Mouse (Mus musculus): ENCODE measurements at regions not wholly inside any gene's neighbourhood (a gene's known extent, or its start where the extent isn't known, plus 50 kb on each side); places are given as distances from the start of the nearest gene placed in this dataset.
"Not testable (repeated sequence)": the region's sequence is repeated elsewhere in the genome, so short reads cannot be mapped to it uniquely, and the experiment has no call there.

DNA sequence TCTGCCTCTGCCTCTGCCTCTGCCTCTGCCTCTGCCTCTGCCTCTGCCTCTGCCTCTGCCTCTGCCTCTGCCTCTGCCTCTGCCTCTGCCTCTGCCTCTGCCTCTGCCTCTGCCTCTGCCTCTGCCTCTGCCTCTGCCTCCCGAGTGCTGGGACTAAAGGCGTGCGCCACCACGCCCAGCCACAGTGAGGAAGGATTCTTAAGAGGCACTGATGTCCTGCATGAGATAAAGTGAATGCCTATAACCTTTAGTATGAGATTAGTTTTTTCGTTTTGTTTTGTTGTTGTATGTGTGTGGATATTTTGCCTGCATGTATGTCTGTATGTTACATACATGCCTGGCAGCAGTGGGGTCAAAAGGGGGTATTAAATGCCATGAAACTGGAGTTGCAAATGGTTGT, 63.2 kb downstream of the Hlx start:
- DNase-seq (ENCODE audit: low read depth, low spot score) = not testable (repeated sequence)

DNA sequence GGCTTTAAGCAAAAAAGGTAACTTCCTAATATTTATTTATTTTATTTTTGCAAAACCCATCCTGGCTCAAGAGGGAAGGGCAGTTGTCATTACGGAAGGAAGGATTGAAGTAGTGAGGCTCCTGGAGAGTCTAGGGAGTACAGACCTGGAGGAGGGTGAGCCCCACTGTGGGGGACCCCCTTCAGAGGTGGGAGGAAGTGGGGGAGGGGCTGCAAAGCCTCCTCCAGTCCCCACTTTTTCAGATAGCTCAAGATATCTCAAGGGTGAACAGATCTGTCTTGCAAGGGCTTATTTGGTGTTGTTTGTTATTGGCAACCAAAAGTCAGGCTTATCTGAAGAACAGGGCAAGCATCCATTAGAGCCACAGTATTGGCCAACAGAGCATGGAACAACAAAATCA, 64.0 kb downstream of the Hlx start:
- DNase-seq (ENCODE audit: low read depth, low spot score) = no peak

DNA sequence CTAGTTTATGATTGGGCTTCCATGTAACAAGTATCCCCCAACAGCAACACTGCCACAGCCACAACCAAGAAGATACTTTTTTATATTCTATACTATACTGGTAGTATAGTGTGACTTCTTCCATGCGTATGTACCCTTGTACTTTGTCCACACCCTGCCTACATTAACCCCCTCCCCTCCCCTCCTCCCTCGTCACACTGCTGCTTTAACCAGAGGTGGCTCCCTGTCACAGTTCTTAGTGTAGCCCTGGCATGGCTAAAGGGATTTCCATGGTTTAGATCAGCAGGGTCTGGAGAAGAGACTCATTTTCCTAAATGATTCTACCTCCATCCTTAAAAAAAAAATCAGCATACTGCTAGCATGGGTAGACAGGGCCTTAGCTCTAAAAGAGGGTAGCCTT, 64.4 kb downstream of the Hlx start:
- no peak for DNase-seq (ENCODE audit: low read depth, low spot score)

DNA sequence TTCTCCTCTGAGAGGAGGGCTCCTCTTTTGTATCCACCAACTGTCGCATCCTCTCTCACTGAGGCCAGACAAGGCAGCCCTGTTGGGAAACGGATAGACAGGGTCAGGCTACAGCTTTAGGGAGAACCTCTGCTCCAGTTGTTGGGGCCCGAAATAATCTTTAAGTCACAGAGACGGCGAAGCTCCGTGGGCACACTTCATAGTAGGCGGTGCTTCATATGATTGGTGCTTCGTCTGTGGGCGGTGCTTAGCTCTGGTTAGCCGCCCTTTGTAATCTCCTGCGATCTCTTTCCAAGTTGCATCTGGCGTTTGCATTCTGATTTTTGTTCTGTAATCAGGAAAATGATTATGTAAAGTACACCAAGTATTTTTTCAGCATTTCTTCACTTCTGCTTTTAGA, 67.2 kb downstream of the Hlx start:
- no peak for DNase-seq (ENCODE audit: low read depth, low spot score)

DNA sequence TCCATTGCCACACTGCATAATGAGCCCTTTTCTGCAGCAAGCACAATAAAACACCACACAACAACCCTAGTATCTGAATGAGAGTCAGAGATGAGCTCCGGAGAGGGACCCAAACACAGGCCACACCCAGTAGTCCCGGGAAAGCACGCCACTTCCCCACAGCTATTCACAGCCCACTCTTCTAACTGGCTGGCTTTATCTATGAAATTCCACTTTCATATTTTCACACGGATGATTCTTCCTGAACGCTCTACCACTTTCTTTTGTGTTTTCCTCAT, 68.4 kb downstream of the Hlx start:
- no peak for DNase-seq (ENCODE audit: low read depth, low spot score)

DNA sequence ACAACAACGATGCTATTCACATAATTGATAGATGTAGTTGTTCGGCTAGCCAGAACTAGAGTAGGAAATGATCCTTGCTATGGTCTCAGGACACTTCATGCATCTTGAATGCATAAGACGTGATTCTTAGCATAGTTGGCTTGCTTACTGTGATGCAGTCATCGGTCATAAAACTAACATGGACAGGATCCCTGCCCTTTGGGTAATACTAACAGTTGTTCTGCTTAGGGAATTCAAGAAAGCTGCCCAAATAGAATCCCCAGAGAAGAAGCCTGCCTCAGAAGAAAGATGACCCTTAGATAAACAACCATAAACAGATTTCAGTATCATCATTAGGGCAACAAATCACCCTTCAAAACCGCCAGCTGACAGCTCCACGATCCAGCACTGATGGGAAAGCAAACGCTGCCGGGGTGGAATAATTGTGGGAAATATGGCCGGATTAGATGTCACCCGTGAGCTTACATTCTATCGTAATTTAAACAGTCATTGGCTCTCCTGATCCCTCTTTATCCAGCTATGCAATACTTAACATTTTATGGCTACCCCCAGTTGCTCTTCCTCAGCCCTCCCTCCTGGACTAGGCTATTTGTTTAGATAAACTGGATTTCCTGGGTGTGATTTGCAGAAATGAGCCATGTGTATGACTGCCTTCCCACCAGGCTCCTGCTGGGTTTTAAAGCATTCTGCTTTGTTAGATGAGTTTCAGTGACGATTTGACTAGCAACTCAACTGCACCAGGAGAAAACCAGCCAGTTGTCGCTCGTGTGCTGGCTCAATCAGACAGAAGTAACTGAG, 68.9 kb downstream of the Hlx start:
- DNase-seq (ENCODE audit: low read depth, low spot score) = no peak

DNA sequence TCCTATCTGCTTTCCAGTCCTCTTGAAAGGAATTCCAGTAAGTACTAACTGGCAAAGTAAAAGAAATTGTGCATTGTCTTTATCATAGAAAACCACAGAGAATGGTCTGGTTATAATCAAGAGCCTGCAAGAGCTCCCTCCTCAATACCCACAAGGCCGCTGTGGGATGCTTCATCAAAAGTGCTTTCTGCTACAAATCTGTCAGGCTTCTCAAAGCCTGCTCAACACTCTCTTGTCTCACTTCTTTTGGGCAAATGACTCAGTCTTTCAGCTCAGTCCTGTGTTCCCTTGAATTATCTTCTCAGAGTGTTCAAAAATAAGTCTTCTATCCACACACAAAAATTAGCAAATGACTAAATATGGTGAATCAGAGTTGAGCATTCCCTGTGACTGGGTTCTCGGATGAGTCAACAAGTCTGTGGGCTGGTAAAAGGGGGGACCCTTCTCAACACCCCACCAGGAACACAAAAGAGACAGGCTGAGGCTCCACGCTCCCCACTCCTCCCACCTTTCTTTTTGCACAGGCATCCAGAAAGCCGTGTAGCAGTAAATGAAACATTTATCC, 81.8 kb downstream of the Hlx start:
- no peak for DNase-seq (ENCODE audit: low read depth, low spot score)

DNA sequence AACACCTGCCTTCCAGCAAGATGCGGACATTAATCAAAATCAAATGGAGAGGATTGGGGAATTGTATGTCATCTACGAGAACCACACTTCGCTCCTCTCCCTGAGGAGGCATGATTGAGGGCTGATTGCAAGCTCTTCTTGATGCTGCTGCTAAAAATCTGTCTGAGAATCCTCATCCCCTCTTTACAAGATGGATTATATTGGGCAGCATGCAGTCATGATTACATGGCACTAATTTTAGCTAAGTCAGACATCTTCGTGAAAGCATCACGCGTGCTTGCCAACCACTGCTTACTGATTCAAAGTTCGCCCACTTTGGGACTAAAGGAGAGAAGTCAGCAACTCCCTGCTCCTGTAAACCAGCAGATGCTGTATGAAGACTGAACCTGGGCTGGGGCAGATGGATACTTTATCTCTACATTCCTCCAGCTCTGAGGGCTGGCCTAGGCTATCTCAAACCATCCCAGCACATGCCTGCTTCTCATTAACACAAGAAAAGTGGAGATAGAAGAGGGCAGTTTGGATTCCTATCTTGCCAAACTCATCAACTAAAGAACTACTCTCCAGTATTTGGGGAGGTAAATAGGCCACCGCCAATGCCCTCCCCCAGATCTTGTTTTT, 84.4 kb downstream of the Hlx start:
- no peak for DNase-seq (ENCODE audit: low read depth, low spot score)

DNA sequence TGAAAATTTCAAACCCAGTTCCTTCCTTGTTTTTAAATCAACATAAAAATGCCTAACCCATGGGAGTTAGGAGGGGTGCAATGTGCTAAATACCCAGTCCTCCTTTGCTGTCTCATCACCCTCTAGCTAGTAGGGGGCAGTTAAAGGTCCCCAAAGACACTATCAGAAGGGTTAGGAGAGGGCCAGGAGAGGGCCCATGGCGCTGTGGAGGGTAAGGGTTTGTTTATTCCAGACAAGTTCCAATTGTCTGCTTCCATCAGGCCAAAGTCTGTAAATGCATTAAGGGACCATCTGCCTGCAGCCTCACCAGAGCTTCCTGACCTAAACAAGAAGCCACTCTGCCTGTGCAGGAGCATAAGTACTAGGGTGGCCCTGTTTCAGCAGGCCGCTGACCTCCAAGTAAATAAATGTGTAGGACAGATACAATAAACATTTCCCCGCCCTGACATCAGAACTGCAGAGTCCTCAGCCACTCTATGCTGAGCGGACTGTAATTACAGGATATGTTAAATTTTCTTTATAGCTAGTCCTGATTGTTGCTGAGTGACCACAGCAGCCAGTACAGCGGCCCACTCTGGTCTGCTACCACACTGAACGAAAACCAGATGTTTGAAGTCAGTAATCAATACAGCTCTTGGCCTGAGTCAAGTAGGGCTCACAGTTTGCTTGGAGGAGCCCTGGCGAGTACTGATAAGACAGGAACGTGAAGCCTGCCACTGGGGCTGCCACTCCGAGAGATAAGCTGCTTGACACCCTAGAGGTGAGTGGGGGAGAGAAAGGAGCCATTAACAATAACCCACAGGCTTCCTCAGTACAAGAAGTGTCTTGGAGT, 87.4 kb downstream of the Hlx start:
- no peak for DNase-seq (ENCODE audit: low read depth, low spot score)

DNA sequence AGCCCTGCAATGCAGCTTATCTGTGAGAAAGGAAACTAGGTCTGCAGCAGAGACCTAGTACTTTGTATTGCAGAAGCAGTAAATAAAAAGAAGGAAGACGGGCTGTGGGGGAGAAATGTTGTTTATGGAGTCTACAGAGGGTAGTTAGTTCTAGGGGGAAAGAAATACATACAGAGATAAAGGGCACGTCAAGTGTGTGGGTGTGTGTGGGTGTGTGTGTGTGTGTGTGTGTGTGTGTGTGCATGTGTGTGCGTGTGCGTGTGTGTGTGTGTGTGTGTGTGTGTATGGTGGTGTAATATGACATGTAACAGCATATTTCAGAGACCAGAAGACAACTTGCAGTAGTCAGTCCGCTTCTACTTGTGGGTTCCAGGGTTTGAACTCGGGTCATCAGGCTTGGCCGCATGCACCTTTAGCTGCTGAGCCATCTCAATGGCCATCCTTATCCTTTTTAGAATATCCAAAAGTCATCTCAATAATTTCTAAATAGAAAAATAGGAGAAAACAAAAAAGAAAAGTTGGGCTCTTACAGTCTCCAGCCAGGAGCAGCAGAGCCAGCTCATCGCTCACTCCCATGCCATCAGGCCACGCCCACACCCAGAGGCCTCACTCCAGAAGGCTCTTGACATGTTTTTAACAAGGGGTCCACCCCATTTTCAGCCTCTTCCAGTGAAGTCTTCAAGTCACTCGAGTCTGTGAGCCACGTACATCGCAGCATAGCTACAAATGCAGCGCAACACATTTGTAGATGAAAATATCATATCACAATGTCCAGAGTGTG, 101.5 kb downstream of the Hlx start:
- DNase-seq (ENCODE audit: low read depth, low spot score) = no peak

DNA sequence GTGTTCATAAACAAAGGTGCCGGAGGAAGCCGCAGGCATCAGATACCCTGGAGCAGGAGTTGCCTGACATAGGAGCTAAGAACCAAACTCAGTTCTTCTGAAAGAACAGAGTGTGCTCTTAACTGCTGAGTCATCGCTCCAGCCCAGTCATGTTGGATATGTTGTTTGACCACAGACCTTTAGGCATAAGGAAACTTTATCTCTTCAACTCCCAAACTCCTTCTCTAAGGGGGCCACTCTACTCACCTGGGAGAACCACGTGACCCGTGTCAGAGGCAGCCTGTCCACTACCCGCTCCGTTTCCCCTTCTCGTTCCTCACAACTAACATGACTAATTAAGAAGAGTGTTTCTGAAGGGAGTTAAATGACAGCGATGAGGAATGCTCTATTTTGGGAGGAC, 103.2 kb downstream of the Hlx start:
- DNase-seq (ENCODE audit: low read depth, low spot score) = no peak

DNA sequence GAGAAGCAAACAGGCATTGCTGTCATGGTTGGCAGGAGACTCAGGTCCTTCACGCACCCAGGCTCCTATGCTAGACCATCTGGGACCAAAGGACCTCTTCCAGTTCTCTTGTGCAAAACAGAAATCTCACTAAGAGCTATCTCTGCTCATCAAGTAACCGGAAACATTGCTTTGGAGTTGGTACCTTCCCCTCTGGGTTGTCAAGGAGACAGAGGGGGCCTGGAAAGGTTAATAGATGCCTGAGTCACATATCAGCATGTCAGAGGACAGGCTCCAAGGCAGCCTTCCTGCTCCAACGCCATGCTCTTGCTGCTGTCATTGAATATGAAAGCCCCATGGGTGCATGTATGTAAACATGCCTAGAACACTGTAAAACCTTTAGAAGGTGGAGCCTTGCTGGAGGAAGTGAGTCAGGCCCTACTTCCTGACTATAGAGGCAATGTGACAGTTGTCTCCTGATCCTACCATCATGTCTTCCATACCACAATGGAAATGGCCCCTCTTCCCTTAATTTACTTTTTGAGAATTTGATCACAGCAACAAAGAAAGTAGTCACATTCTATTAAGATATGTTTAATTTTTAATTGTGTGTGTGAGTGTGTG, 103.8 kb downstream of the Hlx start:
- no peak for DNase-seq (ENCODE audit: low read depth, low spot score)

DNA sequence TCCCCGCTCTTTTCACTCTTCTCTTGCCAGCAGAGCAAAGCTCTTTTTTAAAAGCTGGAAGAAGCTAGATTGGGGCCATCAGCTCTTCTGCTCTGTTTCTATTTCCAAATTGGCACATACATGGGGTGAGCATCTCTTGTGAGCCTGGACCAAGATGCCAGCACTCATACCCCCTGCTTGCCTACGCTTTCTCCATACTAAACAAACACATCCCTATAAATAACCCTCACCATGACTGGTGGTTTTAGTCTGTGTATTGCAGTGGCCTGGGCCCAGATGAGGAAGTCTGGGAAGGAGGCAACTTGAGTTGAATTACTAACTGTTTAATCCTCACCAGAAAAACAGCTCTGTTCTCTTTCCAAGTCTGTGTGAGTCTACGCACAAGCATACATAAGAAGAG, 110.0 kb downstream of the Hlx start:
- DNase-seq (ENCODE audit: low read depth, low spot score) = no peak

DNA sequence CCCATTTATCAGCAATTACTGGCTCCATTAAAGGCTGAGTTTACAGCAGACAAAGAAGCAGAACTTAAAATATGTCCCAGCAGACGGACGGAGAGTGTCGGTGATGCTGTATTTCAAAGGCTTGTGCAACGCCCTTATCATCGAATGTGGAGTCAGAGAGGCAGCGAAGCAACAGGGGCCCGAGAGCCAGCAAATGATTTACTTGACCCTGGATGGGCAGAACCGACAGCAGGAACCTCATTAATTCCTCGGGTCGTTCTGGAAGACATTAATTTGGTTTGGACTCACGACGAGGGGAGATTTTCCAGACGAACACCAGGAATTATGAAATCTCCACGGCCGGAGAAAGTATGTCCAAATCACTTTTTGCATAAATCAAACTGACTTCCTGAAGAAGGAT, 110.5 kb downstream of the Hlx start:
- peak; percentile 30 for DNase-seq (ENCODE audit: low read depth, low spot score)

DNA sequence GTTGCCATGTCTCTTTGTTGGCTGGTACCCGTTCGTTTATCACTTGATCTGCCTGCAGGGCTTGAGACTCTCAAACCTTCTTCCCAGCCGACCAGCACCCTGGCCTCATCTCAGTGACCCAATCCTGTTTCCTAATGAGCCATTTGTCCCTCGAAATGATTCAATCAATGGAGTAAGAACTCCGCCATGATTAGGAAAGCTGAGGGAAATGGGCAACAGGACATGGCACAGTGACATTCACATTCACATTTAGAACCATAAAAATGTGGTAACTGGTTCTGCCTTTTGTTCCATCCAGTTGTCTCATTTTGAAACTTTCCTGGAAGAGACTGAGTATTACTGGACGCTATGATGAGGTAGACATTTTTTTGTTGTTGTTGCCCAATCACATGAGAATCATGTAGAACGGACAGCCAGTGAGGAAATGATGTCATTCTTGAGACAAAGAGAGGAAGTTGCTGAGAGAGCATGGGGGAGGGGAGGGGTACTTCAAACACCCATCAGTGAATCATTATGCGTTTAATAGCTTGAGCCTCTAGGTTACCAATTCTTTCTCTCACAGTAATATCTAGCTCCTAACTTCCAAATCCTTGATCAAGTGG, 114.5 kb downstream of the Hlx start:
- no peak for DNase-seq (ENCODE audit: low read depth, low spot score)

DNA sequence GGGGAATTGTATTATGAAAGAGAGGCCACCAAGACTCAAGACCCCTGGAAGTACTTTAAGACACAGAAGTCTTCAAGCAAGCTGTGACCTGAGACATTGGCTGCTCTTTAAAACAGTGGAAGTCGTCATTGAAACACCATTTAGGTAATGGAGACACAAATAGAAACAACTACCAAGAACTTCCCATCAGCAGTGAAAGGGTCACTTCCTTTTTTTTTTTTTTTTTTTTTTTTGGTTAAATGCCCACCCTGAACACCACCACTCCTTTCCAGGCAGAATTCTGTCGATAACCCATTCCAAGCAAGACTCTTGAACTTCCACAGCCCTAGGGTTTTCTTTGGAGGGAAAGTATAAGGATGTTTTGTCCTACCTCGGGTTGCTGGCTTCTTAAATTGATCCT, 116.4 kb downstream of the Hlx start:
- DNase-seq (ENCODE audit: low read depth, low spot score) = no peak

DNA sequence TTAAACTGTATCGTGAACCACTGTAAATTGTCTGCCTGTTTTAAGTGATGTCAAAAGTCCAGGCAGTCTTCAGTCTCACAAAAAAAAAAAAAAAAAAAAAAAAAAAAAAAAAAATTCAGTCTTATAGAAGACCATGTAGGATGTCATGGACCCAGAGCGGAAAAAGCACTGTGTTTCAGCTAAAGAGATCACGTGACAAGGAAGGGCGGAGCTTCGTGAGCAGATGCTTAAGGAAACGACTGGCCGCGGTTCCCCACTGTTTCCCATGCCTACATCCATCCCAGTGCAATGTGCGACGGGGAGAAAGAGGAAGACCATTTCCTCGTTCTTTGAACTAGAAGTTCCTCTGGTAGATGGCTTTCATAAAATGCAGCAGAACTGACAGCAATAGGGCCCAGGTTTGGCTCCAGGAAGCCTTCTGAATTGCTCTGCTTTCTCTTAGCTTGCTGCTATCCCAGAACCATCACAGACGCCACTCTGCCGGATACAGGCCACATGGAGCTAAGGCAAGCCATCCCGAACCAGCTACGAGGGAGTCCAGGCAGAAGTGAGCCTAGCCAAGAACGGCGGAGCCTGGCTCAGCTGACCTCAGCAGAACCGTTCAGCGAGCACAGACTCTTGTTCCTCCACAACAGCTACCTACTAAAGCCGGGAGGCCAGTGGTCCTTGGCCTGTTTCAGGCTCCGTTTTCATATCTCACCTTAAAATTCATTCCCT, 117.6 kb downstream of the Hlx start:
- no peak for DNase-seq (ENCODE audit: low read depth, low spot score)

DNA sequence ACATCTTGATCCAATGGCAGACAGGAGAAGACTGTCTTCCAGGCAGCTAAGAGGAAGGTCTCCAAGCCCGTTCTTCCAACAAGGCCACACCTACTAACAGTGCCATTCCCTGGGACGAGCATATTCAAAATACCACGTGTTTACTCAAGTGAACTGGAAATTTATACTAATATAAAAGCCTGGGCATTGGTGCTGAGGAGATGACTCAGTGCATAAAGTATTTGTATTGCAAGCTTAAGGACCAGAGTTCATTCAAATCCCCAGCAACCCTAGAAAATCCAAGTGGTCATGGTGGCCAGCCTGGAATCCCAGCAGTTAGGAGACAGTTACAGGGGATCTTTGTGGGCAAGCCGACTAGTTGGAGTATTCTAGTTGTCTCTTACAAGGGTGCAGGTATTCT, 119.5 kb downstream of the Hlx start:
- no peak for DNase-seq (ENCODE audit: low read depth, low spot score)

DNA sequence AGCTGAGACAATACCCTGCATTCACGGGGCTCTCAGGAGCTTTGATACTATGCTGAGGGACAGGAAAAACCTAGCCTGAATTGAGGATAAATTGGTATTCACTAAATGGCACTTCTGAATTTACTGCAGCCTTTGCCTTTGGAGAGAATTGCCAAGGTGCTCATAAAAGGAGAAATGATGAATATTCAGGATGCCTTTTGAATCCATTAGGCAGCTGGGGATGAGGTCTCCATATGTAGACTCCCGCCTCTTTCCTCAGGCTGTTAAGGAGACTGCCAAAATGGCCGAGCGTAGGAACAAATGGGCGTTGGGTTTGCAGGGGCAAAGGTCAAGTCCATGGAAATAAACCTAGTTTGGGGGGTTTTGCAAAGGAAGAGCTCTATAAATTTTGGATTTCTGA, 123.5 kb downstream of the Hlx start:
- DNase-seq (ENCODE audit: low read depth, low spot score) = peak; percentile 34

DNA sequence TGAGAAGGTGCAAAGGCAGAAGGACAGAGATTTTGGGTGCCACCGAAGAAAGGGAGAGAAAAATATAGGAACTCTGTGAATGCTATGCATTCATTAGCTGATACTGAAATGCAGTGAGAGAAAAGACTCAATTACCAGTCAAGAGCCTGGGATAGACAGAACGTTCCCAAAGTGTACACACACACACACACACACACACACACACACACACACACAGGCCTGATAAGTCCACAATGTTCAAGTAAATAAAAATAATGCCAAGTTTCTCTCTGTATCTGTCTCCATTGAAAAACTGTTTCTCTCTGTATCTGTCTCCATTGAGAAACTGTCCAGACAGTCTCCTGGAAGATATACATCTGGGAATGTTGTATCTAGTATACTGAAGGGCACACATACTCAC, 124.1 kb downstream of the Hlx start:
- no peak for DNase-seq (ENCODE audit: low read depth, low spot score)
